Mouse (Mus musculus) kidney, embryonic 16.5 days (tissue): ENCODE results near the gene Gpr84. TPM values are rescaled to one million over a fixed set of nuclear protein-coding genes. Genes with fewer than 3 reads are reported as not detected.

Experiments used
- ATAC-seq: fragments of 200-750 bp; cut with Nextera tagmentation; 2 replicates; pipeline ENCODE4 v1.8.0; 2017; ENCODE audit warnings: moderate TSS enrichment; ENCODE audit not compliant: low FRiP score, low TSS enrichment
- H3K27ac ChIP-seq: fragments of 300-500 bp; sonication (generic); 2 replicates; pipeline ENCODE4 v1.5.1; 2014; ENCODE audit warnings: low read length
- H3K27me3 ChIP-seq: fragments of 300-500 bp; sonication (generic); 2 replicates; pipeline ENCODE4 v1.6.1; 2014; ENCODE audit warnings: low read length, control low read depth, mixed read lengths; ENCODE audit not compliant: insufficient read depth
- H3K36me3 ChIP-seq: fragments of 300-500 bp; sonication (generic); 2 replicates; pipeline ENCODE4 v1.6.1; 2014; ENCODE audit warnings: low read length, control low read depth, mixed read lengths; ENCODE audit not compliant: insufficient read depth
- H3K4me1 ChIP-seq: fragments of 300-500 bp; sonication (generic); 2 replicates; pipeline ENCODE4 v1.6.1; 2014; ENCODE audit warnings: low read length, control low read depth, mixed read lengths; ENCODE audit not compliant: insufficient read depth
- H3K4me2 ChIP-seq: fragments of 300-500 bp; sonication (generic); replicated peaks from 2 replicates; pipeline ENCODE4 v1.6.1; 2014; ENCODE audit warnings: low read depth, low read length
- H3K4me3 ChIP-seq: fragments of 300-500 bp; sonication (generic); 2 replicates; pipeline ENCODE4 v1.5.1; 2014; ENCODE audit warnings: mild to moderate bottlenecking, low read length
- H3K9ac ChIP-seq: fragments of 300-500 bp; sonication (generic); replicated peaks from 2 replicates; pipeline ENCODE4 v1.6.1; 2014; ENCODE audit warnings: low read length
- H3K9me3 ChIP-seq: fragments of 300-500 bp; sonication (generic); 2 replicates; pipeline ENCODE4 v1.6.1; 2016; ENCODE audit warnings: low read length, control low read depth
- WGBS: fragments of 180-500 bp; shearing (Covaris S2); extraction: QIAGEN DNeasy Blood & Tissue Kit; methylation state at CpG from one replicate; pipeline ENCODE4 v1.1.7; 2014; 5-methylcytosine and 5-hydroxymethylcytosine counted together
- polyA plus RNA-seq: library from polyadenylated mRNA; unstranded; fragments of >200 nt; fragmentation: Nextera tagmentation; extraction: Ambion mirVana; gene quantifications from 2 replicates; pipeline ENCODE4 v1.2.1, GENCODE M21; 2015

Gene Gpr84
- polyA plus RNA-seq, 1 experiment from 2014 or later, result 0.30 TPM

- Histone ChIP-seq H3K27ac (peak overlapping the region; percentile 27; the same call in 1 of the 2 replicates), H3K36me3 (no peaks in the 10 kb centered on the region), H3K4me3 (no peak overlapping the region), H3K9me3 (no peaks in the 10 kb centered on the region), H3K27me3 (no peaks in the 10 kb centered on the region), H3K4me2 (peak overlapping the region; percentile 37), H3K4me1 (peaks cover 54% of the 10 kb centered on the region), H3K9ac (peak overlapping the region; percentile 59)
- 60% methylated on average over 26 of the region's 26 CpGs for WGBS
- no peak for ATAC-seq
Observed at GRCm38 (mm10) chr15:103308876-103309580, 1.4 kb downstream of the Gpr84 start.

- Histone ChIP-seq H3K27ac (peak overlapping the region; percentile 27; the same call in 1 of the 2 replicates), H3K4me2 (peak overlapping the region; percentile 37), H3K9me3 (no peaks in the 10 kb centered on the region), H3K27me3 (no peaks in the 10 kb centered on the region), H3K9ac (peak overlapping the region; percentile 59), H3K36me3 (no peaks in the 10 kb centered on the region), H3K4me3 (no peak overlapping the region), H3K4me1 (peaks cover 56% of the 10 kb centered on the region)
- no peak for ATAC-seq
- 38% methylated on average over 28 of the region's 28 CpGs for WGBS
Observed at GRCm38 (mm10) chr15:103308056-103308875, 2.1 kb downstream of the Gpr84 start.

GRCm38 (mm10) chr15:103307125-103307524 lies 3.3 kb downstream of the Gpr84 start:
- Histone ChIP-seq H3K4me3 (no peak overlapping the region), H3K36me3 (no peaks in the 10 kb centered on the region), H3K4me2 (peak overlapping the region; percentile 39), H3K27me3 (no peaks in the 10 kb centered on the region), H3K9me3 (no peaks in the 10 kb centered on the region), H3K9ac (peak overlapping the region; percentile 49), H3K4me1 (peaks cover 68% of the 10 kb centered on the region), H3K27ac (peak overlapping the region; percentile 99)
- no peak for ATAC-seq
- 0% methylated on average over 7 of the region's 7 CpGs for WGBS

- Histone ChIP-seq H3K27me3 (no peaks in the 10 kb centered on the region), H3K4me3 (peak overlapping the region; percentile 49), H3K4me2 (peak overlapping the region; percentile 77), H3K36me3 (no peaks in the 10 kb centered on the region), H3K4me1 (peaks cover 79% of the 10 kb centered on the region), H3K27ac (peak overlapping the region; percentile 99), H3K9ac (peak overlapping the region; percentile 81), H3K9me3 (no peaks in the 10 kb centered on the region)
- 18% methylated on average over 8 of the region's 8 CpGs for WGBS
- no peak for ATAC-seq
Observed at GRCm38 (mm10) chr15:103305792-103306645, 4.4 kb downstream of the Gpr84 start.

GRCm38 (mm10) chr15:103305070-103305678 lies 5.2 kb downstream of the Gpr84 start:
- WGBS, result under 1% methylated on average over 63 of the region's 71 CpGs
- Histone ChIP-seq H3K9ac (peak overlapping the region; percentile 81), H3K27ac (peak overlapping the region; percentile 99), H3K27me3 (no peaks in the 10 kb centered on the region), H3K4me2 (peak overlapping the region; percentile 77), H3K4me3 (peak overlapping the region; percentile 50), H3K9me3 (no peaks in the 10 kb centered on the region), H3K36me3 (no peaks in the 10 kb centered on the region), H3K4me1 (peaks cover 87% of the 10 kb centered on the region)
- ATAC-seq, result peak; percentile 93

GRCm38 (mm10) chr15:103304616-103304969 lies 5.8 kb downstream of the Gpr84 start:
- Histone ChIP-seq H3K27me3 (no peaks in the 10 kb centered on the region), H3K9ac (peak overlapping the region; percentile 70), H3K27ac (peak overlapping the region; percentile 99), H3K9me3 (no peaks in the 10 kb centered on the region), H3K4me3 (peak overlapping the region; percentile 50), H3K36me3 (no peaks in the 10 kb centered on the region), H3K4me2 (peak overlapping the region; percentile 71), H3K4me1 (peaks cover 93% of the 10 kb centered on the region)
- WGBS, result under 1% methylated on average over 9 of the region's 9 CpGs
- ATAC-seq, result peak; percentile 8; the same call in 1 of the 2 replicates

GRCm38 (mm10) chr15:103303916-103304615 lies 6.3 kb downstream of the Gpr84 start:
- Histone ChIP-seq H3K4me2 (peak overlapping the region; percentile 71), H3K4me3 (peak overlapping the region; percentile 50), H3K27me3 (no peaks in the 10 kb centered on the region), H3K36me3 (no peaks in the 10 kb centered on the region), H3K27ac (peak overlapping the region; percentile 99), H3K9me3 (no peaks in the 10 kb centered on the region), H3K4me1 (peaks cover 94% of the 10 kb centered on the region), H3K9ac (peak overlapping the region; percentile 70)
- WGBS, result 3% methylated on average over 8 of the region's 8 CpGs
- peak; percentile 24; the same call in 1 of the 2 replicates for ATAC-seq

GRCm38 (mm10) chr15:103302341-103303021 lies 7.9 kb downstream of the Gpr84 start:
- no peaks in the 10 kb centered on the region for H3K36me3 ChIP-seq
- WGBS, result 4% methylated on average over 6 of the region's 6 CpGs
- H3K27ac ChIP-seq, result peak overlapping the region; percentile 99
- H3K9me3 ChIP-seq, result no peaks in the 10 kb centered on the region
- peak overlapping the region; percentile 39 for H3K9ac ChIP-seq
- H3K27me3 ChIP-seq, result no peaks in the 10 kb centered on the region
- ATAC-seq, result no peak
- peak overlapping the region; percentile 10; the same call in 1 of the 2 replicates for H3K4me2 ChIP-seq
- no peak overlapping the region for H3K4me3 ChIP-seq
- H3K4me1 ChIP-seq, result peaks cover 93% of the 10 kb centered on the region
